ENCODE assay signal across 28 mouse cellular contexts in the genomic region with DNA sequence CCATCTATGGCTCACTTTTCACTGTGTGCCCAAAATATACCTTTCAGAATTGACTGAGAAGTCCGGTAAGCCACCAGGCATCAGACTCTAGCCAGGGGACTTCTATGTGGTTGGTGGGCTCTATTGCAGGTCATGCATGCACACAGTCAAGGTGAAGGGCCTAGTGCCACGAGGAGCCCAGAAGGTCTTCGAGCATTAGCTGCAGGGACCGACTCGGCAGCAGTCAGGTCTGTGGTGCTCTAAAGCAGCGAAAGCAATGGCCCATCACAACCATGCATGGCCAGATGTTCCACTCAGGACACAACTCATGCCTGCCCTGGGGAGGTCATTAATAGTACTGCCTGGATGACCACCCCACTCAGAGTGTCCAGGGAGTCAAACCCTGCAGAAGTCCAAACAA. TPM values are rescaled to one million over a fixed set of nuclear protein-coding genes. Genes with fewer than 3 reads are reported as not detected.
DNase-seq lines count a peak whose midpoint lies in the region; ATAC-seq and TF ChIP-seq lines count a peak whose summit lies in the region.
"Had no signal": no experiment of that assay in that cellular context is flagged by ENCODE, and none has a peak within 500 bp of the region (broad histone marks: within the 10 kb centered on the region; RNA-seq: fewer than 3 reads in every experiment).

No protein-coding gene starts in this region.

- peaks cover 16% of the 10 kb centered on the region; the same call in 1 of the 2 replicates for H3K36me3 ChIP-seq in forebrain, embryonic 11.5 days (ENCODE audit: control insufficient read depth, insufficient read depth, low read length)
- peaks cover 21% of the 10 kb centered on the region for H3K36me3 ChIP-seq in forebrain, embryonic 16.5 days (ENCODE audit: control insufficient read depth, insufficient read depth)

- H3K9ac ChIP-seq in forebrain, embryonic 11.5 days (ENCODE audit: low read length) = no peak overlapping the region
- no peak overlapping the region for H3K9ac ChIP-seq in forebrain, embryonic 16.5 days (replicated peaks; ENCODE audit: low read depth, low read length)
- H3K9ac ChIP-seq: embryonic facial prominence, embryonic 13.5 days; forebrain, embryonic 13.5 days; forebrain, postnatal 0 days; heart, embryonic 13.5 days; hindbrain, embryonic 13.5 days had no signal

- TF ChIP-seq CTCF in layer of hippocampus, adult 2 months (conservative IDR thresholded peaks at IDR 0.05) = no peak

- peak; percentile 45 for DNase-seq in forebrain, embryonic 11.5 days (ENCODE audit: low spot score)
- DNase-seq in layer of hippocampus, adult 2 months (ENCODE audit: low spot score in 2 of 2) = no peak
- DNase-seq in layer of hippocampus, adult 9-11 months = no peak
- DNase-seq in urinary bladder, adult 2 months (ENCODE audit: low spot score) = peak; percentile 16
- no peak for DNase-seq in urinary bladder, postnatal 25 days (ENCODE audit: low spot score)
- no peak for DNase-seq in B cell, adult 2 months
- DNase-seq: adrenal gland, adult 2 months; adrenal gland, postnatal 14 days; cerebellum, adult 11 months; cerebellum, adult 2 months; cerebellum, postnatal 10 days; cerebellum, postnatal 36 days; embryo, embryonic 11 days; forebrain, postnatal 0 days; gastrocnemius, adult 2 months; gastrocnemius, postnatal 14 days; heart, adult 18-20 months; heart, postnatal 14 days had no signal

- 96% methylated on average over 6 of the region's 6 CpGs for WGBS in forebrain, embryonic 11.5 days
- 98% methylated on average over 6 of the region's 6 CpGs for WGBS in forebrain, embryonic 16.5 days

- H3K4me3 ChIP-seq in forebrain, embryonic 11.5 days (ENCODE audit: low read depth, low read length) = no peak overlapping the region
- H3K4me3 ChIP-seq in forebrain, embryonic 16.5 days (replicated peaks; ENCODE audit: low read length) = no peak overlapping the region
- no peak overlapping the region for H3K4me3 ChIP-seq in layer of hippocampus, adult 2 months
- H3K4me3 ChIP-seq: embryonic facial prominence, embryonic 10.5 days; embryonic facial prominence, embryonic 13.5 days; erythroblast, embryonic 14.5 days; forebrain, embryonic 13.5 days; gastrocnemius, adult 2 months; heart, embryonic 13.5 days; hindbrain, embryonic 10.5 days; hindbrain, embryonic 13.5 days had no signal

- H3K4me1 ChIP-seq in forebrain, embryonic 11.5 days (replicated peaks; ENCODE audit: control insufficient read depth, insufficient read depth, low read length) = no peaks in the 10 kb centered on the region; the same call in 1 of the 2 replicates
- 0 out of 2 replicates have a peak, but pooled peaks cover 6% of the 10 kb centered on the region for H3K4me1 ChIP-seq in forebrain, embryonic 16.5 days (replicated peaks; ENCODE audit: control insufficient read depth, insufficient read depth, low read length)

- no peak overlapping the region for H3K4me2 ChIP-seq in forebrain, embryonic 11.5 days (ENCODE audit: low read depth, low read length, severe bottlenecking)
- H3K4me2 ChIP-seq in forebrain, embryonic 16.5 days (ENCODE audit: low read length) = no peak overlapping the region
- H3K4me2 ChIP-seq: embryonic facial prominence, embryonic 13.5 days; forebrain, embryonic 13.5 days; heart, embryonic 13.5 days; hindbrain, embryonic 13.5 days had no signal

- H3K9me3 ChIP-seq in forebrain, embryonic 11.5 days (ENCODE audit: control insufficient read depth, low read length) = no peaks in the 10 kb centered on the region
- H3K9me3 ChIP-seq in forebrain, embryonic 16.5 days (ENCODE audit: control insufficient read depth, low read length) = no peaks in the 10 kb centered on the region
- H3K9me3 ChIP-seq: embryonic facial prominence, embryonic 10.5 days; embryonic facial prominence, embryonic 13.5 days; forebrain, embryonic 13.5 days; heart, embryonic 13.5 days; hindbrain, embryonic 10.5 days; hindbrain, embryonic 13.5 days had no signal

- no peaks in the 10 kb centered on the region for H3K27me3 ChIP-seq in forebrain, embryonic 11.5 days (ENCODE audit: control insufficient read depth, insufficient read depth, low read length)
- no peaks in the 10 kb centered on the region for H3K27me3 ChIP-seq in forebrain, embryonic 16.5 days (replicated peaks; ENCODE audit: control insufficient read depth, insufficient read depth, low read length)
- H3K27me3 ChIP-seq: embryonic facial prominence, embryonic 13.5 days; forebrain, embryonic 13.5 days; heart, embryonic 13.5 days; hindbrain, embryonic 13.5 days had no signal

- no peak overlapping the region for H3K27ac ChIP-seq in forebrain, embryonic 11.5 days (ENCODE audit: low read depth, low read length)
- H3K27ac ChIP-seq in forebrain, embryonic 16.5 days (ENCODE audit: low read length) = no peak overlapping the region
- H3K27ac ChIP-seq in layer of hippocampus, adult 2 months = peak overlapping the region; percentile 56; the same call in 1 of the 2 replicates
- H3K27ac ChIP-seq: embryonic facial prominence, embryonic 10.5 days; forebrain, embryonic 13.5 days; gastrocnemius, adult 2 months; heart, embryonic 13.5 days; hindbrain, embryonic 10.5 days had no signal

- ATAC-seq in forebrain, embryonic 11.5 days (replicated peaks; ENCODE audit: low FRiP score) = no peak
- ATAC-seq in forebrain, embryonic 16.5 days = no peak
- ATAC-seq: forebrain, embryonic 13.5 days; forebrain, postnatal 0 days; hindbrain, embryonic 16.5 days had no signal

RNA-seq across cellular contexts. Expression of a gene that starts 52.5 kb away (rescaled TPM):
- polyA plus RNA-seq in forebrain, embryonic 11.5 days (2014; fragmentation: Nextera tagmentation; extraction: Ambion mirVana) = 37.0 and 40.5 TPM in 2 replicates
- 22.2 and 23.1 TPM in 2 replicates for polyA plus RNA-seq in forebrain, embryonic 16.5 days (2015; fragmentation: Nextera tagmentation; extraction: Ambion mirVana)
- 10 to 100 TPM; 45.9 to 53.2 TPM for total RNA-seq in layer of hippocampus, adult 2 months (2021)
- polyA plus RNA-seq in urinary bladder, adult 2 months (2012; rRNA removed) = 7.2 and 18.5 TPM in 2 replicates
- total RNA-seq: MEL had no signal
- polyA plus RNA-seq: erythroblast, embryonic 14.5 days had no signal

Comparison
In these comparisons a context has a peak if more than half of its experiments do, and no peak if none do; other contexts are left out.
1. DNase-seq: peak in forebrain, embryonic 11.5 days (single experiment) and urinary bladder, adult 2 months (single experiment); none in layer of hippocampus, adult 2 months (0 of 2), layer of hippocampus, adult 9-11 months (single experiment), urinary bladder, postnatal 25 days (single experiment) and B cell, adult 2 months (0 of 2).